Mouse (Mus musculus) kidney, postnatal 0 days (tissue): ENCODE measurements around the gene Arid3b. TPM values are rescaled to one million over a fixed set of nuclear protein-coding genes. Genes with fewer than 3 reads are reported as not detected.

Source experiments
- ATAC-seq: fragments of 200-750 bp; cut with Nextera tagmentation; replicated peaks from 2 replicates; pipeline ENCODE4 v1.8.0; 2017; ENCODE audit warnings: low read depth, moderate number of reproducible peaks, moderate TSS enrichment, moderate library complexity; ENCODE audit not compliant: low FRiP score
- DNase-seq: peaks from one replicate; pipeline ENCODE4 v3.0.0-alpha.2; 2016; ENCODE audit warnings: low spot score
- H3K27ac ChIP-seq: fragments of 300-500 bp; sonication (generic); 2 replicates; pipeline ENCODE4 v1.5.1; 2014; ENCODE audit warnings: mild to moderate bottlenecking
- H3K27me3 ChIP-seq: fragments of 300-500 bp; sonication (generic); 2 replicates; pipeline ENCODE4 v1.6.1; 2014; ENCODE audit warnings: low read length, mixed read lengths; ENCODE audit not compliant: insufficient read depth
- H3K36me3 ChIP-seq: fragments of 300-500 bp; sonication (generic); 2 replicates; pipeline ENCODE4 v1.6.1; 2014; ENCODE audit warnings: low read length, mixed read lengths; ENCODE audit not compliant: insufficient read depth
- H3K4me1 ChIP-seq: fragments of 300-500 bp; sonication (generic); replicated peaks from 2 replicates; pipeline ENCODE4 v1.6.1; 2014; ENCODE audit warnings: antibody characterized with exemption, low read length, mixed read lengths; ENCODE audit not compliant: insufficient read depth
- H3K4me2 ChIP-seq: fragments of 300-500 bp; sonication (generic); 2 replicates; pipeline ENCODE4 v1.6.1; 2014; ENCODE audit warnings: mild to moderate bottlenecking, low read length, moderate library complexity, mixed read lengths
- H3K4me3 ChIP-seq: fragments of 300-500 bp; sonication (generic); replicated peaks from 2 replicates; pipeline ENCODE4 v1.5.1; 2014; ENCODE audit warnings: low read depth, low read length
- H3K9ac ChIP-seq: fragments of 300-500 bp; sonication (generic); 2 replicates; pipeline ENCODE4 v1.6.1; 2014; ENCODE audit warnings: low read depth, low read length
- H3K9me3 ChIP-seq: fragments of 300-500 bp; sonication (generic); replicated peaks from 2 replicates; pipeline ENCODE4 v1.6.1; 2016; ENCODE audit warnings: low read length, inconsistent platforms, mixed read lengths
- CTCF ChIP-seq: IDR thresholded peaks from 2 replicates; pipeline ENCODE4 v1.5.1; 2016; ENCODE audit warnings: antibody characterized with exemption, low read depth, mild to moderate bottlenecking, moderate library complexity
- WGBS: fragments of 180-500 bp; shearing (Covaris S2); extraction: QIAGEN DNeasy Blood & Tissue Kit; methylation state at CpG from one replicate; pipeline ENCODE4 v1.1.7; 2014; 5-methylcytosine and 5-hydroxymethylcytosine counted together
- polyA plus RNA-seq: library from polyadenylated mRNA; unstranded; fragments of >200 nt; fragmentation: Nextera tagmentation; extraction: Ambion mirVana; gene quantifications from 2 replicates; pipeline ENCODE4 v1.2.1, GENCODE M21; 2015

The Arid3b gene
- polyA plus RNA-seq, 1 experiment from 2014 or later, result 4.0 TPM

DNA sequence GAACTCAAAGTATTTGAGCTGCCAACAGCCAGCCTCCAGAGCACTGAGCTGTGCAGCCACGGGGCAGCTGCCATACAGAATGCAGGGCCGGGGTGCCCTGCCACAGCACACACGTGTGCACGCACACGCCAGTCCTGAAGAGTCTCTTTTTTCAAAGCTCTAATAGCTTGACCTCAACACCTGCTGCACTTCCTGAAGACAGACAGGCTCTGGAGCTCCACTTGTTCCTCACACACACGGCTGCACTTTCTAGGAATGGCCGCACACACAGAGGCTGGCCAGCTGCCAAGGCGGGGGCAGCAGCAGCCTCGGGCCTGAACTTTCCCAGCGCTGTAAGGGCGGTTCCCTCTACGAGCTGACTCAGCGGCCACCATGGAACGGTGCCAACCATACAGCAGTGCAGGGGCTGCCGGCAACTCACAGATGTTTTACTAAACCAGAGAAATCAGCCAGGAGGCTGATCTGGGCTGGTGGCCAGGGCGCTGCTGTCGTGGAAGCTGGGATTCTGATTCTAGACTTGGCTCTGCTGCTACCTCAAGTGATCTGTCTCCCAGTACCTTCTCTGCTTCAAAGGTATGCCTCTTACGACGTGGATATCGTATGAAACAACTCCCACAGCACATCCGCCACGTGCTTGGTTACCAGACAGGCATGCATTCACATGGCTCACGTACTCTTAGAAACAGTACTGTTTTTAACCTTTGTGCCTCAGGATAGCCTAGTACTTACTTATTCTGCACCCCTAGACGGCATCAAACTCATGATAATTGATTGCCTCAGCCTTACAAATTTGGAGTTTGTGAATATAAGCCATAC lies 5.1 kb downstream of the Arid3b start:
- Histone ChIP-seq H3K9ac (no peak overlapping the region), H3K4me3 (no peak overlapping the region), H3K4me1 (peaks cover 11% of the 10 kb centered on the region; the same call in 1 of the 2 replicates)

DNA sequence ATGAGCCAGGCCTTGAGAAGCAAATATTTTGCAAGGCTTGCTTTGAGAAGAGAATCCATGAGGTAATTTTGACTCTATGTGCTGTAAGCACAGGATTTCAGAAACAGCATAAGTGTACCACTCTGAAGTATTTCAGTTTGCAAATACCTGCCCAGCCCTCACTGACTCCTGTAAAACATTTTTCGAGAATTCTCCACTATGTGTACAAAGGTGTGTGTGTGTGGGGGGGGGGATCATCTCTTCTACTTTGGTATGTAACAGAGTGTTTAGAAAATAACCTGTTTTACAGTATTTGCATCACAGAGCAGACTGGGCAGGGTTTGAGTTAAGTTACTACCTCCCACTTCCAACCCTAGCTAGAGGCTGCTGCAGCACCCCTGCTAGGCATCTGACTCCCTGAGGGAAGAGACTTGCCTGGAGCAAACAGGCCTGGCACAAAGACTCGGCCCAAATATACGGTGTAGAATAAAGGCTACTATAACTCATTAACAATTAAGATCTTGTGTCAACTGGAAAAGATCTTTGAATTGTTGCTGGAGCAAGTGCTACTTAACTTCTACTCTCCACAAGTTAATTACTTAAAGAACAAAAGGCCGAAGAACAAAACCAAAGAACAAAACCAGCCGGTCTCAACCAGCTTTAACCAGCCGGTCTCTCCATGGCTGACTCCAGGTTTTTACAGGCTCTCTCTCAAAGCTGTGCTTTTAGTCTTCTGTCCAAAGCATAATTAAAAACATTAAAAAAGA lies 6.6 kb downstream of the Arid3b start:
- no peak overlapping the region for H3K9ac ChIP-seq
- peak overlapping the region; percentile 37; the same call in 1 of the 2 replicates for H3K4me2 ChIP-seq
- no peak overlapping the region for H3K4me3 ChIP-seq
- H3K27me3 ChIP-seq, result no peaks in the 10 kb centered on the region
- no peak for DNase-seq
- H3K9me3 ChIP-seq, result no peaks in the 10 kb centered on the region
- 53% methylated on average over 6 of the region's 6 CpGs for WGBS
- H3K27ac ChIP-seq, result peak overlapping the region; percentile 60; the same call in 1 of the 2 replicates
- no peaks in the 10 kb centered on the region for H3K36me3 ChIP-seq
- peaks cover 11% of the 10 kb centered on the region; the same call in 1 of the 2 replicates for H3K4me1 ChIP-seq
- ATAC-seq, result no peak
- TF ChIP-seq CTCF, result no peak

More for the DNA sequence above, 5.1 kb downstream of the Arid3b start:
- Histone ChIP-seq H3K36me3 (no peaks in the 10 kb centered on the region), H3K27me3 (no peaks in the 10 kb centered on the region), H3K4me2 (peak overlapping the region; percentile 37), H3K27ac (peak overlapping the region; percentile 60), H3K9me3 (no peaks in the 10 kb centered on the region)
- 0 out of 2 replicates have a peak, but pooled peaks have one; percentile 3 for TF ChIP-seq CTCF
- DNase-seq (peak; percentile 99), ATAC-seq (peak; percentile 94)
- WGBS, result 2% methylated on average over 24 of the region's 24 CpGs

DNA sequence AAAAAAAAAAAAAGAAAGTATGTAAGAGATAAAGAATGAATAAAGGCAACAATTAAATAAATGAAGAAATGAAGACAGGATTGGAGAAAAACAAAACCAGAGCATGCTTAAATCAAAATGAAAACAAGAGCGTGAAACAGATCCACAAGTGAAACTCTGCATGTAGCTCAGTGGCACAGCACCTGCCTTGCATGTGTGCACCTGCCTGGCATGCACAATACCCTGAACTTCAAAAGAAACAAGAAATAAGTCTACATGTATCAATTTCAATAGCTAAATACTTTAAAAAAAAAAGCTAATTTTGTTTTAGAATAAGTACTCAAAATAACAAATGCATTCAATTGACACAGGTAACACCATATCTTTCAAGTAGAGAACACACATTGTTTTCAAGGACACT lies 13.2 kb downstream of the Arid3b start:
- no peak overlapping the region for H3K4me2 ChIP-seq
- no peak for ATAC-seq
- no peak overlapping the region for H3K9ac ChIP-seq
- TF ChIP-seq CTCF, result no peak
- H3K27ac ChIP-seq, result no peak overlapping the region
- H3K36me3 ChIP-seq, result no peaks in the 10 kb centered on the region
- no peaks in the 10 kb centered on the region for H3K4me1 ChIP-seq
- WGBS, result 94% methylated on average over 1 of the region's 1 CpGs
- H3K27me3 ChIP-seq, result no peaks in the 10 kb centered on the region
- no peak for DNase-seq
- no peaks in the 10 kb centered on the region for H3K9me3 ChIP-seq
- no peak overlapping the region for H3K4me3 ChIP-seq

DNA sequence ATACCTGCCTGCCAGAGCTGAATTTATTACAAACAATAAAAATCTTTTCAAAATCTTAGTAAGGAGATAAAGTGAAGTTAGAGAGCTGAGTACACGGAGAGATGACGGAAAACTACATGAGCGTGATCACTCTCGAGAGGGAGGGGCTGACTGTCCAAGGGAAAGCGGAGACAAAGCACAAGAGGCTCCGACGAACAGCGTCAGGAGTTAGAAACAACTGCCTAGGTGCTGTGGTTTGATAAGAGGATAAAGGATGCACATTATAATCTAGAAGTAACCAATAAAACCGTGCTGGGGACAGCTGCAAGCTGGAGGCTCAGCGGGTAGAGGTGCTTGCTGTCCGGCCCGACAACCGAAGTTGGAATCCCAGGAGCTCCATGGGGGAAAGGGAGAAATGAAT lies 13.8 kb downstream of the Arid3b start:
- 76% methylated on average over 13 of the region's 13 CpGs for WGBS
- ATAC-seq (no peak), DNase-seq (no peak)
- TF ChIP-seq CTCF, result no peak
- Histone ChIP-seq H3K9me3 (no peaks in the 10 kb centered on the region), H3K27ac (no peak overlapping the region), H3K4me3 (no peak overlapping the region), H3K27me3 (no peaks in the 10 kb centered on the region), H3K4me1 (no peaks in the 10 kb centered on the region), H3K36me3 (no peaks in the 10 kb centered on the region), H3K9ac (no peak overlapping the region), H3K4me2 (no peak overlapping the region)

DNA sequence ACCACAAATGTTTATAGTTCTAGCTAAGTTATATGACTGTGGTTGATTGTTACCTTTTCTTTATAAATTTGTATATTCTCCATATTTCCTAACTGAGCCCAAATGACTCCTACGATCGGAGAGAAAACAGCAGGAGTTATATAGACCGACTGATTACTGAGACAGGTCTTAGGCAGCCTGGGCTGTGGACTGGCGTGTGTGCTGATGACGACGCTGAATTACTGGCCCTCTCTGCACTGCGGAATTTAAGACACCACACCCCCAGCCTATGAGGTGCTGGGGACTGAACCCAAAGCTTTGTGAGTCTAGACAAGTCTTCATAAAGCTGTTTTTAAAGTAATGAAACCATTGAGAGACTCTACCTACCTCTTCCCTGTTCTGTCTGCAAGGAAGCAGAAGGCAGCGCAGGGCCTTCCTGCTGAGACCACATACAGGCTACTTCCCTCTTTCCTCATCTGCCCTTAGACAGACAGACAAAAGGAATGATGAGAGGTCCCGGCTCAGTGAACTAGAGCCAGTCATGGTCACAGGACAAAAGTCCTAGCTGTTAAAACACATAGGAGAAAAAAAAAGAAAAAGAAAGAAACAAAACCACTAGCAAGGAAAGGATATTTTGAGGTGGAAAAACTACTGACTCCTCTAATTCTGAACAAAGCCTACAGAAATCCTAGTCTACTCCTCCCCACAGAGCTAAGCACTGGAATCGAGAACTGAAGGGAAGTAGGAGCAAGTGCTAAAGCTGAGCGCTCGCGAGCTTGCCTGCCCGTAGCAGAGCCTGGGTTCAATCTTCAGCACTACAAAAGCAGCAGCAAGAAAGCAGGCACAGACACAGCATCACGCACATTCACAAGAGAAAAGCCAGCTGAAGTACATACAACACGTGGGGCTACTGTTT lies 16.2 kb downstream of the Arid3b start:
- H3K36me3 ChIP-seq, result no peaks in the 10 kb centered on the region
- no peak overlapping the region for H3K4me3 ChIP-seq
- DNase-seq, result no peak
- no peak for TF ChIP-seq CTCF
- no peak overlapping the region for H3K9ac ChIP-seq
- no peak for ATAC-seq
- H3K9me3 ChIP-seq, result no peaks in the 10 kb centered on the region
- 44% methylated on average over 16 of the region's 16 CpGs for WGBS
- H3K4me2 ChIP-seq, result no peak overlapping the region
- H3K27ac ChIP-seq, result no peak overlapping the region
- no peaks in the 10 kb centered on the region for H3K27me3 ChIP-seq
- peaks cover 12% of the 10 kb centered on the region for H3K4me1 ChIP-seq

DNA sequence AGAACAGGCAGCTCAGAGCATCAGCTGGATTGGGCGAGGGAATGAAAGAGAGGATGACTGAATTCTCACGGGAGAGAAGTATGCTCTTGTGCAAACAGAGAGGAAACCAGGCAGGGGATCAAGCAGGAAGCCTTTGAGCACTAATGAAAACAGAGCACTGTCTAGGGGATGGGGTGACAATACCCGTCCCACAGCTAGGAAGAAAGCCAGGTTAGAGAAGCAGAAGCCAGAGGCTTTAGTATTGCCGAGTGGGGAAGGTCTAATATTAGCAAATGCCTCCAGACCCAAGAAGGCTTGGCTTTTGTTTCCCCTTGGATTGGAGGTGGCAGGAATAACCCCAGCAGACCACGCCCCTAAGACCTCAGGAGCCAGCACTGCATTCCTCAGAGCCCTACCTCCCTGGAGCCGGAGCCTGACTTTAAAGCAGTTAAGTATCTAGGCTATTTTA lies 19.3 kb downstream of the Arid3b start:
- no peaks in the 10 kb centered on the region for H3K9me3 ChIP-seq
- ATAC-seq, result peak; percentile 69; the same call in 1 of the 2 replicates
- H3K27ac ChIP-seq, result 0 out of 2 replicates have a peak overlapping the region, but pooled peaks have one; percentile 36
- no peak overlapping the region; the same call in 1 of the 2 replicates for H3K4me2 ChIP-seq
- TF ChIP-seq CTCF, result no peak
- no peaks in the 10 kb centered on the region for H3K27me3 ChIP-seq
- peaks cover 27% of the 10 kb centered on the region for H3K4me1 ChIP-seq
- H3K36me3 ChIP-seq, result no peaks in the 10 kb centered on the region
- no peak overlapping the region for H3K4me3 ChIP-seq
- 9% methylated on average over 6 of the region's 6 CpGs for WGBS
- H3K9ac ChIP-seq, result no peak overlapping the region
- peak; percentile 79 for DNase-seq
